Mouse (Mus musculus) neural tube, embryonic 15.5 days (tissue): ENCODE results near the gene Aloxe3. TPM values are rescaled to one million over a fixed set of nuclear protein-coding genes. Genes with fewer than 3 reads are reported as not detected.

Source experiments
- ATAC-seq: fragments of 200-750 bp; cut with Nextera tagmentation; 2 replicates; pipeline ENCODE4 v1.8.0; 2017; ENCODE audit warnings: mild to moderate bottlenecking, moderate TSS enrichment, moderate library complexity; ENCODE audit not compliant: low FRiP score
- H3K27ac ChIP-seq: fragments of 300-500 bp; sonication (generic); replicated peaks from 2 replicates; pipeline ENCODE4 v1.5.1; 2015; ENCODE audit warnings: mild to moderate bottlenecking, inconsistent platforms
- H3K27me3 ChIP-seq: fragments of 300-500 bp; sonication (generic); replicated peaks from 2 replicates; pipeline ENCODE4 v1.6.1; 2015; ENCODE audit warnings: inconsistent platforms
- H3K36me3 ChIP-seq: fragments of 300-500 bp; sonication (generic); 2 replicates; pipeline ENCODE4 v1.6.1; 2015; ENCODE audit warnings: inconsistent platforms
- H3K4me1 ChIP-seq: fragments of 300-500 bp; sonication (generic); 2 replicates; pipeline ENCODE4 v1.6.1; 2015; ENCODE audit warnings: inconsistent platforms
- H3K4me2 ChIP-seq: fragments of 300-500 bp; sonication (generic); 2 replicates; pipeline ENCODE4 v1.6.1; 2015; ENCODE audit warnings: inconsistent platforms, mild to moderate bottlenecking, moderate library complexity
- H3K4me3 ChIP-seq: fragments of 300-500 bp; sonication (generic); replicated peaks from 2 replicates; pipeline ENCODE4 v1.5.1; 2015; ENCODE audit warnings: mild to moderate bottlenecking, inconsistent platforms
- H3K9ac ChIP-seq: fragments of 300-500 bp; sonication (generic); replicated peaks from 2 replicates; pipeline ENCODE4 v1.6.1; 2015; ENCODE audit warnings: mild to moderate bottlenecking, inconsistent platforms
- H3K9me3 ChIP-seq: fragments of 300-500 bp; sonication (generic); replicated peaks from 2 replicates; pipeline ENCODE4 v1.6.1; 2016; ENCODE audit warnings: inconsistent platforms
- WGBS: fragments of 180-500 bp; shearing (Covaris S2); methylation state at CpG from one replicate; pipeline ENCODE4 v1.1.7; 2015; ENCODE audit warnings: mixed read lengths; 5-methylcytosine and 5-hydroxymethylcytosine counted together
- polyA plus RNA-seq: library from polyadenylated mRNA; unstranded; fragments of >200 nt; fragmentation: Nextera tagmentation; extraction: Ambion mirVana; gene quantifications from 2 replicates; pipeline ENCODE4 v1.2.1, GENCODE M21; 2015

Gene Aloxe3
- polyA plus RNA-seq, 1 experiment from 2014 or later = 6.1 TPM

- peak overlapping the region; percentile 60; the same call in 1 of the 2 replicates for H3K27ac ChIP-seq
- peaks cover 10% of the 10 kb centered on the region for H3K4me1 ChIP-seq
- peak overlapping the region; percentile 31; the same call in 1 of the 2 replicates for H3K9ac ChIP-seq
- H3K9me3 ChIP-seq = no peaks in the 10 kb centered on the region
- peaks cover 31% of the 10 kb centered on the region for H3K36me3 ChIP-seq
- H3K4me2 ChIP-seq = peak overlapping the region; percentile 56
- no peak; the same call in 1 of the 2 replicates for ATAC-seq
- H3K27me3 ChIP-seq = peaks cover 12% of the 10 kb centered on the region
- H3K4me3 ChIP-seq = peak overlapping the region; percentile 41
- 7% methylated on average over 21 of the region's 21 CpGs for WGBS
Measured at GRCm38 (mm10) chr11:69111051-69111810, 14.5 kb upstream of the Aloxe3 start.

GRCm38 (mm10) chr11:69111865-69112264, 13.8 kb upstream of the Aloxe3 start:
- peak overlapping the region; percentile 4; the same call in 1 of the 2 replicates for H3K4me3 ChIP-seq

GRCm38 (mm10) chr11:69114018-69114417, 11.7 kb upstream of the Aloxe3 start:
- 80% methylated on average over 3 of the region's 3 CpGs for WGBS
- Histone ChIP-seq H3K36me3 (peaks cover 6% of the 10 kb centered on the region; the same call in 1 of the 2 replicates), H3K27ac (no peak overlapping the region), H3K27me3 (peaks cover 12% of the 10 kb centered on the region), H3K9ac (no peak overlapping the region), H3K4me2 (no peak overlapping the region), H3K4me1 (peaks cover 27% of the 10 kb centered on the region), H3K4me3 (no peak overlapping the region), H3K9me3 (no peaks in the 10 kb centered on the region)
- no peak for ATAC-seq

More at GRCm38 (mm10) chr11:69111865-69112264, 13.8 kb upstream of the Aloxe3 start:
- H3K9me3 ChIP-seq = no peaks in the 10 kb centered on the region
- peaks cover 27% of the 10 kb centered on the region for H3K36me3 ChIP-seq
- peaks cover 12% of the 10 kb centered on the region for H3K27me3 ChIP-seq
- no peak for ATAC-seq
- 58% methylated on average over 4 of the region's 4 CpGs for WGBS
- peaks cover 14% of the 10 kb centered on the region for H3K4me1 ChIP-seq
- 0 out of 2 replicates have a peak overlapping the region, but pooled peaks have one; percentile 34 for H3K9ac ChIP-seq
- no peak overlapping the region for H3K27ac ChIP-seq
- peak overlapping the region; percentile 56 for H3K4me2 ChIP-seq

GRCm38 (mm10) chr11:69114621-69115020, 11.1 kb upstream of the Aloxe3 start:
- Histone ChIP-seq H3K9me3 (no peaks in the 10 kb centered on the region), H3K36me3 (no peaks in the 10 kb centered on the region), H3K27me3 (peaks cover 12% of the 10 kb centered on the region), H3K4me2 (no peak overlapping the region), H3K9ac (no peak overlapping the region), H3K27ac (no peak overlapping the region), H3K4me1 (peaks cover 33% of the 10 kb centered on the region), H3K4me3 (no peak overlapping the region)
- WGBS = 80% methylated on average over 3 of the region's 3 CpGs
- no peak for ATAC-seq

GRCm38 (mm10) chr11:69116843-69117242, 8.9 kb upstream of the Aloxe3 start:
- Histone ChIP-seq H3K27ac (no peak overlapping the region), H3K9ac (peak overlapping the region; percentile 87; the same call in 1 of the 2 replicates), H3K4me1 (peaks cover 47% of the 10 kb centered on the region), H3K27me3 (peaks cover 17% of the 10 kb centered on the region), H3K36me3 (no peaks in the 10 kb centered on the region), H3K4me2 (peak overlapping the region; percentile 97), H3K9me3 (no peaks in the 10 kb centered on the region), H3K4me3 (peak overlapping the region; percentile 85)
- WGBS = 56% methylated on average over 5 of the region's 5 CpGs
- no peak for ATAC-seq

GRCm38 (mm10) chr11:69117737-69118695, 7.7 kb upstream of the Aloxe3 start:
- H3K27me3 ChIP-seq = peaks cover 17% of the 10 kb centered on the region
- H3K9me3 ChIP-seq = no peaks in the 10 kb centered on the region
- WGBS = under 1% methylated on average over 43 of the region's 45 CpGs
- peak overlapping the region; percentile 87 for H3K9ac ChIP-seq
- peak overlapping the region; percentile 85 for H3K4me3 ChIP-seq
- H3K4me1 ChIP-seq = peaks cover 50% of the 10 kb centered on the region
- no peaks in the 10 kb centered on the region for H3K36me3 ChIP-seq
- H3K27ac ChIP-seq = peak overlapping the region; percentile 80
- no peak for ATAC-seq
- peak overlapping the region; percentile 97 for H3K4me2 ChIP-seq

GRCm38 (mm10) chr11:69118765-69119164, 6.9 kb upstream of the Aloxe3 start:
- Histone ChIP-seq H3K4me2 (peak overlapping the region; percentile 97), H3K27ac (no peak overlapping the region), H3K9me3 (no peaks in the 10 kb centered on the region), H3K36me3 (no peaks in the 10 kb centered on the region), H3K4me1 (peaks cover 51% of the 10 kb centered on the region), H3K9ac (peak overlapping the region; percentile 87), H3K27me3 (peaks cover 15% of the 10 kb centered on the region), H3K4me3 (peak overlapping the region; percentile 85)
- no peak for ATAC-seq
- WGBS = 1% methylated on average over 15 of the region's 15 CpGs

GRCm38 (mm10) chr11:69119446-69120155, 6.1 kb upstream of the Aloxe3 start:
- Histone ChIP-seq H3K27me3 (peaks cover 11% of the 10 kb centered on the region; the same call in 1 of the 2 replicates), H3K9me3 (no peaks in the 10 kb centered on the region), H3K4me1 (peaks cover 51% of the 10 kb centered on the region), H3K27ac (no peak overlapping the region), H3K36me3 (no peaks in the 10 kb centered on the region), H3K9ac (peak overlapping the region; percentile 5; the same call in 1 of the 2 replicates), H3K4me2 (peak overlapping the region; percentile 97), H3K4me3 (peak overlapping the region; percentile 85)
- 22% methylated on average over 14 of the region's 14 CpGs for WGBS
- ATAC-seq = no peak

GRCm38 (mm10) chr11:69120221-69121000, 5.3 kb upstream of the Aloxe3 start, which contains the start of gene Hes7:
Gene Hes7 (plus strand): TSS chr11:69120404.
- no peak within 1 kb of the TSS for H3K27ac ChIP-seq
- H3K4me1 ChIP-seq = peaks cover 52% of the 10 kb centered on the region
- no peak for ATAC-seq
- peak within 1 kb of the TSS; percentile 97 for H3K4me2 ChIP-seq
- H3K36me3 ChIP-seq = no peaks in the 10 kb centered on the region
- 2% methylated on average over 27 of the region's 27 CpGs for WGBS
- H3K9me3 ChIP-seq = no peaks in the 10 kb centered on the region
- peak within 1 kb of the TSS; percentile 85 for H3K4me3 ChIP-seq
- H3K27me3 ChIP-seq = peaks cover 10% of the 10 kb centered on the region; the same call in 1 of the 2 replicates
- H3K9ac ChIP-seq = peak within 1 kb of the TSS; percentile 63

- Histone ChIP-seq H3K27ac (no peak overlapping the region), H3K9me3 (no peaks in the 10 kb centered on the region), H3K4me1 (peaks cover 60% of the 10 kb centered on the region), H3K9ac (peak overlapping the region; percentile 63), H3K4me3 (peak overlapping the region; percentile 85), H3K27me3 (peaks cover 5% of the 10 kb centered on the region; the same call in 1 of the 2 replicates), H3K4me2 (peak overlapping the region; percentile 97), H3K36me3 (no peaks in the 10 kb centered on the region)
- ATAC-seq = no peak
- under 1% methylated on average over 33 of the region's 33 CpGs for WGBS
Measured at GRCm38 (mm10) chr11:69121001-69121740, 4.5 kb upstream of the Aloxe3 start.
